Mouse (Mus musculus) lung, postnatal 0 days (tissue): ENCODE data around the gene Cemip. TPM values are rescaled to one million over a fixed set of nuclear protein-coding genes. Genes with fewer than 3 reads are reported as not detected.

ENCODE experiments used
- ATAC-seq: fragments of 200-750 bp; cut with Nextera tagmentation; 2 replicates; pipeline ENCODE4 v1.8.0; 2017; ENCODE audit warnings: moderate library complexity
- DNase-seq: peaks from one replicate; pipeline ENCODE4 v3.0.0-alpha.2; 2016; ENCODE audit warnings: low spot score
- H3K27ac ChIP-seq: fragments of 300-500 bp; sonication (generic); 2 replicates; pipeline ENCODE4 v1.5.1; 2014; ENCODE audit warnings: antibody characterized with exemption, mild to moderate bottlenecking, low read length, mixed read lengths
- H3K27me3 ChIP-seq: fragments of 300-500 bp; sonication (generic); replicated peaks from 2 replicates; pipeline ENCODE4 v1.6.1; 2014; ENCODE audit warnings: low read length, mixed read lengths; ENCODE audit not compliant: insufficient read depth
- H3K36me3 ChIP-seq: fragments of 300-500 bp; sonication (generic); 2 replicates; pipeline ENCODE4 v1.6.1; 2014; ENCODE audit warnings: low read length, mixed read lengths; ENCODE audit not compliant: insufficient read depth
- H3K4me1 ChIP-seq: fragments of 300-500 bp; sonication (generic); 2 replicates; pipeline ENCODE4 v1.6.1; 2014; ENCODE audit warnings: antibody characterized with exemption, low read depth, low read length, mixed read lengths; ENCODE audit not compliant: insufficient read depth
- H3K4me2 ChIP-seq: fragments of 300-500 bp; sonication (generic); replicated peaks from 2 replicates; pipeline ENCODE4 v1.6.1; 2014; ENCODE audit warnings: low read depth, mild to moderate bottlenecking, low read length, moderate library complexity, mixed read lengths
- H3K4me3 ChIP-seq: fragments of 300-500 bp; sonication (generic); 2 replicates; pipeline ENCODE4 v1.5.1; 2014; ENCODE audit warnings: low read depth, low read length
- H3K9ac ChIP-seq: fragments of 300-500 bp; sonication (generic); replicated peaks from 2 replicates; pipeline ENCODE4 v1.6.1; 2014; ENCODE audit warnings: low read depth, mild to moderate bottlenecking
- H3K9me3 ChIP-seq: fragments of 300-500 bp; sonication (generic); 2 replicates; pipeline ENCODE4 v1.6.1; 2016; ENCODE audit warnings: low read length, mixed read lengths
- CTCF ChIP-seq: IDR thresholded peaks from 2 replicates; pipeline ENCODE4 v1.5.1; 2016; ENCODE audit warnings: antibody characterized with exemption, mild to moderate bottlenecking
- EP300 ChIP-seq: IDR thresholded peaks from 2 replicates; pipeline ENCODE4 v1.6.1; 2016; ENCODE audit warnings: antibody characterized with exemption, mild to moderate bottlenecking, control low read depth
- WGBS: fragments of 180-500 bp; shearing (Covaris S2); extraction: QIAGEN DNeasy Blood & Tissue Kit; methylation state at CpG from one replicate; pipeline ENCODE4 v1.1.7; 2014; 5-methylcytosine and 5-hydroxymethylcytosine counted together
- polyA plus RNA-seq: library from polyadenylated mRNA; unstranded; fragments of >200 nt; fragmentation: Nextera tagmentation; extraction: Ambion mirVana; gene quantifications from 2 replicates; pipeline ENCODE4 v1.2.1, GENCODE M21; 2015

Cemip gene
- polyA plus RNA-seq, 1 experiment from 2014 or later: 0.57 TPM

GRCm38 (mm10) chr7:84115385-84115784 lies 29.1 kb upstream of the Cemip start:
- H3K4me3 ChIP-seq: no peak overlapping the region
- peaks cover 33% of the 10 kb centered on the region for H3K4me1 ChIP-seq
- no peaks in the 10 kb centered on the region for H3K36me3 ChIP-seq
- H3K9ac ChIP-seq: no peak overlapping the region
- ATAC-seq (no peak), DNase-seq (peak; percentile 42)
- 38% methylated on average over 2 of the region's 2 CpGs for WGBS
- no peak overlapping the region for H3K27ac ChIP-seq
- no peaks in the 10 kb centered on the region for H3K9me3 ChIP-seq
- peak; percentile 60 for TF ChIP-seq CTCF
- no peak for TF ChIP-seq EP300
- no peak overlapping the region for H3K4me2 ChIP-seq
- H3K27me3 ChIP-seq: no peaks in the 10 kb centered on the region

GRCm38 (mm10) chr7:84114775-84115174 lies 28.5 kb upstream of the Cemip start:
- ATAC-seq: no peak
- Histone ChIP-seq H3K27ac (no peak overlapping the region), H3K9ac (no peak overlapping the region), H3K27me3 (no peaks in the 10 kb centered on the region), H3K4me3 (no peak overlapping the region), H3K4me1 (peaks cover 27% of the 10 kb centered on the region; the same call in 1 of the 2 replicates), H3K9me3 (no peaks in the 10 kb centered on the region), H3K4me2 (no peak overlapping the region), H3K36me3 (no peaks in the 10 kb centered on the region)
- WGBS: 50% methylated on average over 3 of the region's 3 CpGs
- TF ChIP-seq CTCF (no peak), EP300 (no peak)
- DNase-seq: no peak

GRCm38 (mm10) chr7:84113035-84113390 lies 26.7 kb upstream of the Cemip start:
- no peak for ATAC-seq
- WGBS: 58% methylated on average over 8 of the region's 8 CpGs
- Histone ChIP-seq H3K4me1 (peaks cover 17% of the 10 kb centered on the region; the same call in 1 of the 2 replicates), H3K9ac (no peak overlapping the region), H3K4me2 (no peak overlapping the region), H3K36me3 (no peaks in the 10 kb centered on the region), H3K4me3 (no peak overlapping the region), H3K9me3 (no peaks in the 10 kb centered on the region), H3K27me3 (no peaks in the 10 kb centered on the region), H3K27ac (no peak overlapping the region)
- TF ChIP-seq EP300 (no peak), CTCF (no peak)
- no peak for DNase-seq

GRCm38 (mm10) chr7:84112351-84113034 lies 26.2 kb upstream of the Cemip start:
- Histone ChIP-seq H3K4me1 (peaks cover 15% of the 10 kb centered on the region; the same call in 1 of the 2 replicates), H3K9me3 (no peaks in the 10 kb centered on the region), H3K4me3 (no peak overlapping the region), H3K27ac (0 out of 2 replicates have a peak overlapping the region, but pooled peaks have one; percentile 44), H3K27me3 (no peaks in the 10 kb centered on the region), H3K9ac (no peak overlapping the region), H3K4me2 (no peak overlapping the region), H3K36me3 (no peaks in the 10 kb centered on the region)
- 0 out of 2 replicates have a peak, but pooled peaks have one; percentile 2 for TF ChIP-seq EP300
- no peak for TF ChIP-seq CTCF
- DNase-seq: peak; percentile 45
- WGBS: 61% methylated on average over 6 of the region's 6 CpGs
- peak; percentile 25; the same call in 1 of the 2 replicates for ATAC-seq

- peak; percentile 20; the same call in 1 of the 2 replicates for ATAC-seq
These were observed 25.5 kb upstream of the Cemip start for GRCm38 (mm10) chr7:84111716-84112350.

GRCm38 (mm10) chr7:84106942-84107341 lies 20.6 kb upstream of the Cemip start:
- Histone ChIP-seq H3K36me3 (no peaks in the 10 kb centered on the region), H3K4me2 (no peak overlapping the region), H3K4me1 (no peaks in the 10 kb centered on the region), H3K27me3 (no peaks in the 10 kb centered on the region), H3K9ac (no peak overlapping the region), H3K4me3 (no peak overlapping the region), H3K27ac (no peak overlapping the region), H3K9me3 (no peaks in the 10 kb centered on the region)
- DNase-seq: no peak
- 61% methylated on average over 1 of the region's 1 CpGs for WGBS
- ATAC-seq: no peak
- TF ChIP-seq EP300: no peak
- no peak for TF ChIP-seq CTCF

More at GRCm38 (mm10) chr7:84111716-84112350, 25.5 kb upstream of the Cemip start:
- Histone ChIP-seq H3K27me3 (no peaks in the 10 kb centered on the region), H3K36me3 (no peaks in the 10 kb centered on the region), H3K9ac (no peak overlapping the region), H3K4me3 (no peak overlapping the region), H3K9me3 (no peaks in the 10 kb centered on the region), H3K4me1 (peaks cover 8% of the 10 kb centered on the region; the same call in 1 of the 2 replicates), H3K4me2 (no peak overlapping the region), H3K27ac (peak overlapping the region; percentile 44; the same call in 1 of the 2 replicates)
- TF ChIP-seq CTCF (no peak), EP300 (peak; percentile 42)
- DNase-seq: peak; percentile 52
- WGBS: 43% methylated on average over 10 of the region's 10 CpGs
